Mouse (Mus musculus): ENCODE measurements at regions not wholly inside any gene's neighbourhood (a gene's known extent, or its start where the extent isn't known, plus 50 kb on each side); places are given as distances from the start of the nearest gene placed in this dataset.

DNA sequence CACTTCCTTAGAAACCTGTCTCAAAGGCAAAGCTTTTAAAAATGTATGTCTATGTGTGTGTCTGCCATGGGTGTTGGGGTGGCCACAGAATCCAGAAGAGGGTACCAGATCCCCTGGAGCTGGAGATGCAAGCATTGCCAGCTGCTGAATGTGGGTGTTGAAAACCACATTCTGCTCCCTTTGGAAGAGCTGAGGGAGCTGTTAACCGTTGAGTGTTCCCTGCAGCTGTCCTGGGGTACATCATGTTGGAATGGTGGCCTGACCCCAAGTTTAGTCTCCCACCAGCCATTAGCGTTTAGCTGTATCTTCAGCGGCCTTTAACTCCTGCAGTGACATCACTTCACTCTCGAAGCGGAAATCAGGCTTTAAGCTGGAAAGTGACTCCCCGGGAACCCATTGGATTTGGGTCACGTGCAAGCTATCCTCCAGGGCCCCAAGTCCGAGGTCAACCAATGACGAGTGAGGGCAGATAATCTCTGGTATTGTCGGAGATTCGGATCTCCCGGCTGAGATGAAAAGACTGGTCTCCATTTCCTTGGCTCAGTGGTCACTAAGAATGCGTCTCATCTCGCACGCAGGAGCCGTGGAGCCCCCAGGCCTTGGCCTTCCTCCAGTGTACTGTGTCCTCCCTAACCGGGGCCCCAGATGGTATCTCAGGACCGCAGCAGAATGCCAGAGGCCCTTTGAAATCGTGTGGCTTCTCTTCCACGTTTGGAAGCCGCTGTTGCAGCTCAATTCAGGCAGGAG, 412.9 kb upstream of the Tbx3 start:
- Histone ChIP-seq H3K9ac (replicated peaks; ENCODE audit: low read depth) (no peak overlapping the region), H3K4me1 (ENCODE audit: insufficient read depth, low read depth, low read length) (no peaks in the 10 kb centered on the region), H3K27ac (ENCODE audit: low read length) (no peak overlapping the region), H3K9me3 (ENCODE audit: low read length) (no peaks in the 10 kb centered on the region), H3K27me3 (replicated peaks; ENCODE audit: insufficient read depth, low read length) (no peaks in the 10 kb centered on the region), H3K36me3 (ENCODE audit: insufficient read depth, low read length) (no peaks in the 10 kb centered on the region), H3K4me2 (replicated peaks; ENCODE audit: low read depth, low read length) (no peak overlapping the region), H3K4me3 (ENCODE audit: low read depth, low read length) (no peak overlapping the region)
- TF ChIP-seq CTCF (IDR thresholded peaks at IDR 0.05) (no peak), EP300 (IDR thresholded peaks at IDR 0.05) (no peak)
- WGBS: 61% methylated on average over 21 of the region's 21 CpGs
- DNase-seq (ENCODE audit: low spot score) (no peak), ATAC-seq (no peak)

- Histone ChIP-seq H3K9ac (replicated peaks; ENCODE audit: low read depth) (no peak overlapping the region), H3K4me1 (ENCODE audit: insufficient read depth, low read depth, low read length) (no peaks in the 10 kb centered on the region), H3K36me3 (ENCODE audit: insufficient read depth, low read length) (no peaks in the 10 kb centered on the region), H3K4me3 (ENCODE audit: low read depth, low read length) (no peak overlapping the region), H3K27me3 (replicated peaks; ENCODE audit: insufficient read depth, low read length) (no peaks in the 10 kb centered on the region), H3K27ac (ENCODE audit: low read length) (no peak overlapping the region), H3K9me3 (ENCODE audit: low read length) (no peaks in the 10 kb centered on the region), H3K4me2 (replicated peaks; ENCODE audit: low read depth, low read length) (no peak overlapping the region)
- 67% methylated on average over 5 of the region's 5 CpGs for WGBS
- DNase-seq (ENCODE audit: low spot score): no peak
- TF ChIP-seq EP300 (IDR thresholded peaks at IDR 0.05) (no peak), CTCF (IDR thresholded peaks at IDR 0.05) (no peak)
- no peak for ATAC-seq
Measured at GRCm38 (mm10) chr5:119258831-119259230, 411.6 kb upstream of the Tbx3 start.

DNA sequence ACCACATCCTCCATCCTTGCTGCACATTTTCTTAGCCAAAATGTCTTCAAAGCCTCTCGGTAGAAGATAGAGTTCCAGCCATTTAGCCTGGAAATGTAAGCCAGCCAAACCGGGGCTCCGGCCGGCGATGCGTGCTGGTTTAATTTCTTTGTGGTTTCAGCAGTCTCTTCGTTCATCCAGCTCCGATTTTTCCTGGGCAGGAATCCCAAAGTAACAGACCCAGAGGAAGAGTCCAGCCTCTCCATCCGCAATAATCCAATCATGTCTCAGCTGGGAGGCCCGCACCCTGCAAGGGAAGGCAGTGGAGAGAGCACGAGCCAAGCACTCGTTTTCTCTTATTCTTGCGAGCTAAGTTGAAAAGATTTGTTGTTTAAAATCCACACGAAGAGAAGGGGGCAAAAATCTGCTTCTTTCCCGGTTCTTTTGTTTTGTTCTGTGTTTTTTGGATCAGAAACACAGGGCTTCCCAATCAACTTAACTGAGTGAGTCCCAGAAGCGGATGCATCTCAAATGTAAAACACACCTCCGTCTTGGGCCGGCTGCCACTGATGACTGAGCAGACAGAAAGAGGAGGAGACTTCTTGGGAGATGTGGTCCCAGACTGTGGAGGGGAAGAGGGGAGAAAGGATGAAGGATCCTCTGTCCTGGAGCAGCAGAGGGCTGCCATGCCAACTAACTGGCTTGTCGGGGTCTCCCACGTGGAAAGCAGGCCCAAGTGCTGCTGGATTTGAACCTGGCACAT, 405.1 kb upstream of the Tbx3 start:
- Histone ChIP-seq H3K4me1 (ENCODE audit: insufficient read depth, low read depth, low read length) (no peaks in the 10 kb centered on the region), H3K27me3 (replicated peaks; ENCODE audit: insufficient read depth, low read length) (no peaks in the 10 kb centered on the region), H3K4me2 (replicated peaks; ENCODE audit: low read depth, low read length) (no peak overlapping the region), H3K4me3 (ENCODE audit: low read depth, low read length) (no peak overlapping the region), H3K36me3 (ENCODE audit: insufficient read depth, low read length) (no peaks in the 10 kb centered on the region), H3K9me3 (ENCODE audit: low read length) (no peaks in the 10 kb centered on the region), H3K27ac (ENCODE audit: low read length) (no peak overlapping the region), H3K9ac (replicated peaks; ENCODE audit: low read depth) (no peak overlapping the region)
- TF ChIP-seq EP300 (IDR thresholded peaks at IDR 0.05) (no peak), CTCF (IDR thresholded peaks at IDR 0.05) (no peak)
- DNase-seq (ENCODE audit: low spot score): peak; percentile 54
- 56% methylated on average over 20 of the region's 20 CpGs for WGBS
- no peak for ATAC-seq

DNA sequence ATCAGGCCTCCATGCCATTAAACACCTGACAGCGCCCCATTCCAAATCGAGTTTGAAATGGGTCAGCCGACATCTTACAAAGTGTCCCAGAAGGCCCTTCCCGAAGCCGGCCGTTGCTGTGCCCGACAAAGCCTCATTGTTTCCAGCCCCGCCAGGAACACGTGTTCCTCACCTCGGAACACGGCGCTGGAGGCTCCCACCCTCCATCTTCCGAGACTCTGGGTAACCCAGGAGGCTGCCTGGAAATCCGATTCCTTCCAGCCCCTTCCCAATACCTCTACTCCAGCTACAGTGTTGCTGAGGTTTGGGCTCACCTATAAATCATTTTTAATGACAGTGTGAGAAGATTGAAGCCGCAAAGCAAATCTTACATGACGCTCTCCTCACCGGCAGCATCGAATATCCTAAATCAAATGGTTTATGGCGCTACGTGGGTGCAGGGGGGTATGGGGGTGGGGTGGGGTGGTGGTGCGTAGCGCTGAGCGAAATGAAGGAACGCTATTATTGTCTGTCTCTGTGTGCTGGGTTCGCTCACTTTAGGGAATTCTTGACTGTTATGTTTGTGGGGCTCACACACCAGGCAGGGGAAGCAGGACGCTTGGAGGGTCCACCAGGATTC, 399.1 kb upstream of the Tbx3 start:
- Histone ChIP-seq H3K27ac (ENCODE audit: low read length) (no peak overlapping the region), H3K4me3 (ENCODE audit: low read depth, low read length) (no peak overlapping the region), H3K27me3 (replicated peaks; ENCODE audit: insufficient read depth, low read length) (no peaks in the 10 kb centered on the region), H3K9me3 (ENCODE audit: low read length) (no peaks in the 10 kb centered on the region), H3K36me3 (ENCODE audit: insufficient read depth, low read length) (no peaks in the 10 kb centered on the region), H3K4me2 (replicated peaks; ENCODE audit: low read depth, low read length) (no peak overlapping the region), H3K9ac (replicated peaks; ENCODE audit: low read depth) (no peak overlapping the region), H3K4me1 (ENCODE audit: insufficient read depth, low read depth, low read length) (no peaks in the 10 kb centered on the region)
- DNase-seq (ENCODE audit: low spot score): no peak
- whole genome bisulfite sequencing: 84% methylated on average over 26 of the region's 26 CpGs
- no peak for TF ChIP-seq EP300 (IDR thresholded peaks at IDR 0.05)
- no peak for TF ChIP-seq CTCF (IDR thresholded peaks at IDR 0.05)
- ATAC-seq: no peak

GRCm38 (mm10) chr5:119273203-119273602, 397.3 kb upstream of the Tbx3 start:
- Histone ChIP-seq H3K9ac (replicated peaks; ENCODE audit: low read depth) (no peak overlapping the region), H3K36me3 (ENCODE audit: insufficient read depth, low read length) (no peaks in the 10 kb centered on the region), H3K4me3 (ENCODE audit: low read depth, low read length) (no peak overlapping the region), H3K27me3 (replicated peaks; ENCODE audit: insufficient read depth, low read length) (no peaks in the 10 kb centered on the region), H3K4me1 (ENCODE audit: insufficient read depth, low read depth, low read length) (no peaks in the 10 kb centered on the region), H3K27ac (ENCODE audit: low read length) (no peak overlapping the region), H3K4me2 (replicated peaks; ENCODE audit: low read depth, low read length) (no peak overlapping the region), H3K9me3 (ENCODE audit: low read length) (no peaks in the 10 kb centered on the region)
- WGBS: 50% methylated on average over 7 of the region's 7 CpGs
- TF ChIP-seq CTCF (IDR thresholded peaks at IDR 0.05): no peak
- ATAC-seq (no peak), DNase-seq (ENCODE audit: low spot score) (peak; percentile 50)

DNA sequence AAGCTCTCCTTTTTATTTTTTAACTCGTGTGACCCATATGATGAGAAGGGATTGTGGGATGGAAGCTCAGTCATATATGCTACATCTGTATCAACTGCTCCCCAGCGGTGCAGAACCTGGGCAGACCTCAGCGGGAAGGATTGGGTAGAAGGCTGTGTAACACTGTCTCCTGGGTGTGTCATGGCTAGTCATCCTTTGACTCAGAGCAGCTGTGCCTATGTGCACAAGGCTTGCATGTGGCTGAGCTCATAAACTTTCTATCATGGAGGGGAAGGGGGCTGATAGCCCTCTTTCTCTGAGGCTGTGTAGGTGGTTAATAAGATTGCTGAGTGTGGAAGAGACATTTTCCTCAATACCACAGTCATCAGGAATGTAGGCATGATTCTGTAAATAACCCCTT, 396.9 kb upstream of the Tbx3 start:
- no peak for DNase-seq (ENCODE audit: low spot score)
- Histone ChIP-seq H3K4me3 (ENCODE audit: low read depth, low read length) (no peak overlapping the region), H3K27ac (ENCODE audit: low read length) (no peak overlapping the region), H3K9ac (replicated peaks; ENCODE audit: low read depth) (no peak overlapping the region), H3K36me3 (ENCODE audit: insufficient read depth, low read length) (no peaks in the 10 kb centered on the region), H3K4me1 (ENCODE audit: insufficient read depth, low read depth, low read length) (no peaks in the 10 kb centered on the region), H3K9me3 (ENCODE audit: low read length) (no peaks in the 10 kb centered on the region), H3K4me2 (replicated peaks; ENCODE audit: low read depth, low read length) (no peak overlapping the region), H3K27me3 (replicated peaks; ENCODE audit: insufficient read depth, low read length) (no peaks in the 10 kb centered on the region)
- 73% methylated on average over 3 of the region's 3 CpGs for WGBS
- no peak for ATAC-seq
- no peak for TF ChIP-seq EP300 (IDR thresholded peaks at IDR 0.05)
- no peak for TF ChIP-seq CTCF (IDR thresholded peaks at IDR 0.05)

Data from lung, postnatal 0 days (tissue).